Mouse (Mus musculus): ENCODE results near the gene Hoxd9. TPM values are rescaled to one million over a fixed set of nuclear protein-coding genes. Genes with fewer than 3 reads are reported as not detected.

The Hoxd9 gene
- polyA plus RNA-seq, 1 experiment from 2014 or later: 8.7 TPM

- ATAC-seq (peak; percentile 65), DNase-seq (ENCODE audit: low read depth, low spot score) (no peak)
- peaks cover 2% of the 10 kb centered on the region for H3K27me3 ChIP-seq
- no peak for TF ChIP-seq CTCF (IDR thresholded peaks at IDR 0.05)
- CTCF ChIA-PET: no interaction called here
- POLR2A ChIA-PET: interaction anchor here (0.7 kb wide), 1 partner anchor 439 kb away, joined by 3 read pairs; no protein-coding TSS in a partner anchor
- in situ Hi-C loops (cut with MboI; ENCODE audit: low pct_unique_long_range_greater_than_20kb): no loop called here
Measured at GRCm38 (mm10) chr2:74711721-74712621, 14.4 kb downstream of the Hoxd9 start, which contains the start of the genes Hoxd3 and Hoxd4. TSS of gene Hoxd3 (plus strand) at chr2:74711927. TSS of gene Hoxd4 (plus strand) at chr2:74711929.

- CTCF ChIA-PET: no interaction called here
- H3K27me3 ChIP-seq: no peaks in the 10 kb centered on the region
- in situ Hi-C loops (cut with MboI; ENCODE audit: low pct_unique_long_range_greater_than_20kb): no loop called here
Measured at GRCm38 (mm10) chr2:74713239-74714150, 16.0 kb downstream of the Hoxd9 start.

GRCm38 (mm10) chr2:74714156-74714789 lies 16.7 kb downstream of the Hoxd9 start:
- in situ Hi-C loops (cut with MboI; ENCODE audit: low pct_unique_long_range_greater_than_20kb): no loop called here
- ATAC-seq: no peak
- POLR2A ChIA-PET: no interaction called here
- DNase-seq (ENCODE audit: low read depth, low spot score): no peak
- no peaks in the 10 kb centered on the region for H3K27me3 ChIP-seq
- no peak for TF ChIP-seq CTCF (IDR thresholded peaks at IDR 0.05)
- CTCF ChIA-PET: interaction anchor here (2.0 to 2.3 kb wide), 2 partner anchors 242 to 250 kb away, joined by 6 to 18 read pairs; no protein-coding TSS in a partner anchor

More at GRCm38 (mm10) chr2:74713239-74714150, 16.0 kb downstream of the Hoxd9 start:
- POLR2A ChIA-PET: no interaction called here
- ATAC-seq (no peak), DNase-seq (ENCODE audit: low read depth, low spot score) (no peak)
- no peak for TF ChIP-seq CTCF (IDR thresholded peaks at IDR 0.05)

GRCm38 (mm10) chr2:74714881-74715280 lies 17.4 kb downstream of the Hoxd9 start:
- CTCF ChIA-PET: interaction anchor here (0.8 to 2.3 kb wide), 9 partner anchors 9 to 436 kb away, joined by 3 to 18 read pairs (median 3); no protein-coding TSS in a partner anchor
- POLR2A ChIA-PET: interaction anchor here (0.6 to 0.7 kb wide), 2 partner anchors 152 to 389 kb away, joined by 3 to 9 read pairs; no protein-coding TSS in a partner anchor
- ATAC-seq: no peak
- in situ Hi-C loops (cut with MboI; ENCODE audit: low pct_unique_long_range_greater_than_20kb): loop anchor here (5.0 kb wide), 2 partner anchors 247 to 342 kb away; no protein-coding TSS in a partner anchor
- no peaks in the 10 kb centered on the region for H3K27me3 ChIP-seq
- no peak for TF ChIP-seq CTCF (IDR thresholded peaks at IDR 0.05)
- DNase-seq (ENCODE audit: low read depth, low spot score): no peak

GRCm38 (mm10) chr2:74715504-74716241 lies 18.1 kb downstream of the Hoxd9 start:
- CTCF ChIA-PET: interaction anchor here (0.7 to 2.3 kb wide), 18 partner anchors 10 to 435 kb away, joined by 3 to 18 read pairs (median 4); no protein-coding TSS in a partner anchor
- no peaks in the 10 kb centered on the region for H3K27me3 ChIP-seq
- DNase-seq (ENCODE audit: low read depth, low spot score): peak; percentile 53
- TF ChIP-seq CTCF (IDR thresholded peaks at IDR 0.05): peak; percentile 97
- peak; percentile 90 for ATAC-seq
- POLR2A ChIA-PET: interaction anchor here (0.6 to 0.7 kb wide), 2 partner anchors 151 to 388 kb away, joined by 3 to 9 read pairs; no protein-coding TSS in a partner anchor
- in situ Hi-C loops (cut with MboI; ENCODE audit: low pct_unique_long_range_greater_than_20kb): loop anchor here (5.0 kb wide), 2 partner anchors 247 to 342 kb away; no protein-coding TSS in a partner anchor

- no peak for DNase-seq (ENCODE audit: low read depth, low spot score)
- CTCF ChIA-PET: no interaction called here
- POLR2A ChIA-PET: no interaction called here
- in situ Hi-C loops (cut with MboI; ENCODE audit: low pct_unique_long_range_greater_than_20kb): no loop called here
- ATAC-seq: no peak
- no peaks in the 10 kb centered on the region for H3K27me3 ChIP-seq
- no peak for TF ChIP-seq CTCF (IDR thresholded peaks at IDR 0.05)
Measured at GRCm38 (mm10) chr2:74720384-74720783, 22.9 kb downstream of the Hoxd9 start.

- ChIA-PET POLR2A (no interaction called here), CTCF (no interaction called here)
- no peak for TF ChIP-seq CTCF (IDR thresholded peaks at IDR 0.05)
- no peak for DNase-seq (ENCODE audit: low read depth, low spot score)
- ATAC-seq: no peak
- in situ Hi-C loops (cut with MboI; ENCODE audit: low pct_unique_long_range_greater_than_20kb): no loop called here
- H3K27me3 ChIP-seq: no peaks in the 10 kb centered on the region
Measured at GRCm38 (mm10) chr2:74720955-74721491, 23.5 kb downstream of the Hoxd9 start.

GRCm38 (mm10) chr2:74721882-74722281 lies 24.4 kb downstream of the Hoxd9 start:
- in situ Hi-C loops (cut with MboI; ENCODE audit: low pct_unique_long_range_greater_than_20kb): no loop called here
- POLR2A ChIA-PET: no interaction called here
- DNase-seq (ENCODE audit: low read depth, low spot score) (no peak), ATAC-seq (no peak)
- no peak for TF ChIP-seq CTCF (IDR thresholded peaks at IDR 0.05)
- CTCF ChIA-PET: no interaction called here
- no peaks in the 10 kb centered on the region for H3K27me3 ChIP-seq

GRCm38 (mm10) chr2:74722949-74723348 lies 25.4 kb downstream of the Hoxd9 start:
- H3K27me3 ChIP-seq: no peaks in the 10 kb centered on the region
- POLR2A ChIA-PET: no interaction called here
- no peak for ATAC-seq
- CTCF ChIA-PET: no interaction called here
- in situ Hi-C loops (cut with MboI; ENCODE audit: low pct_unique_long_range_greater_than_20kb): no loop called here
- no peak for DNase-seq (ENCODE audit: low read depth, low spot score)
- TF ChIP-seq CTCF (IDR thresholded peaks at IDR 0.05): no peak
